Comparison of ENCODE assay signal across 31 mouse cellular contexts in the genomic region with DNA sequence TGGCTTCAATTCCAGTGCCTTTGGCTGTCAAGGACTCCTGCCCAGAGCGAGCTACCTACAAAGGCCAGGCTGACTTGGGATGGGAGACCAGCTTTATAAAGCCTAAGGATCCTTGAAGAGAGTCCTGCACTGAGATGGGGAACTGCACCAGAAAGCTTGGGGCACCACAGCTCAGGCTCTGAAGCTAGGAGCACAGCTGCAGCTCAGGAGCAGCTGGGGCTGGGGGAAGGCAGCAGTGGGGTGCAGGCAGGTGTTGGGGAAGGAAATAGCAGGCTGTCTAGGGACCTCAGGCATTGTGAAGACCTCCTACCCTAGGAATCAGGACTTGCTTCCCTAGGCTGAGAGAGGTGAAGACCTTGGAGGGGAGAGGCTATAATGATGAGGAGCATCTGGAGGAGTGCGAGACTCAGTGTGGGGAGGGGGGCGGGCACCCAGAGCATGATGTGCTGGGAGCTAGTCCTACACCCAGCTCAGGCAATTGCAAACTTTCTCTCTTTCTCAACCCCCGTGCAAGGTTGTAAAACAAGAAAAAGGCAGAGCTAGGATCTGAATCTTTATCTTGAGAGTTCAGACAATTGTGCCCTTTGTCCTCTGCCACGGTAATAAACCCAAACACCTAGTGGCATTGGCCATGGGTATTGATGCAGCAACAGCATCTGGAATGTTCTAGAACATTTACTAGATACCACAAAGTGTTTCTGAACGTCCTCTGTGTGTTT. TPM values are rescaled to one million over a fixed set of nuclear protein-coding genes. Genes with fewer than 3 reads are reported as not detected.
DNase-seq lines count a peak whose midpoint lies in the region; ATAC-seq and TF ChIP-seq lines count a peak whose summit lies in the region.
"Had no signal": no experiment of that assay in that cellular context is flagged by ENCODE, and none has a peak within 500 bp of the region (broad histone marks: within the 10 kb centered on the region; RNA-seq: fewer than 3 reads in every experiment).

No protein-coding gene starts in this region.

- H3K36me3 ChIP-seq in spleen, adult 2 months (ENCODE audit: control insufficient read depth, insufficient read depth, low read length): peaks cover 17% of the 10 kb centered on the region
- no peaks in the 10 kb centered on the region for H3K36me3 ChIP-seq in myocyte (ENCODE audit: control insufficient read depth, insufficient read depth)
- no peaks in the 10 kb centered on the region for H3K36me3 ChIP-seq in kidney, embryonic 16.5 days (ENCODE audit: insufficient read depth, low read length)
- H3K36me3 ChIP-seq: embryonic facial prominence, embryonic 13.5 days; forebrain, embryonic 10.5 days; forebrain, embryonic 15.5 days; hindbrain, embryonic 13.5 days; limb, embryonic 13.5 days; liver, embryonic 12.5 days; midbrain, embryonic 12.5 days; neural tube, embryonic 15.5 days had no signal

- H3K27ac ChIP-seq in spleen, adult 2 months (ENCODE audit: insufficient read depth, low read length): peak overlapping the region; percentile 19; the same call in 1 of the 2 replicates
- no peak overlapping the region for H3K27ac ChIP-seq in kidney, embryonic 16.5 days (ENCODE audit: low read length)
- H3K27ac ChIP-seq: embryonic facial prominence, embryonic 13.5 days; forebrain, embryonic 10.5 days; forebrain, embryonic 15.5 days; hindbrain, embryonic 13.5 days; limb, embryonic 13.5 days; liver, embryonic 12.5 days; midbrain, embryonic 12.5 days; neural tube, embryonic 15.5 days had no signal

- H3K4me3 ChIP-seq in spleen, adult 2 months (ENCODE audit: extremely low read depth, insufficient read depth, insufficient read length): no peak overlapping the region
- H3K4me3 ChIP-seq in myocyte: no peak overlapping the region
- H3K4me3 ChIP-seq in kidney, embryonic 16.5 days (ENCODE audit: low read length): no peak overlapping the region
- H3K4me3 ChIP-seq: embryonic facial prominence, embryonic 13.5 days; forebrain, embryonic 10.5 days; forebrain, embryonic 15.5 days; hindbrain, embryonic 13.5 days; limb, embryonic 13.5 days; liver, embryonic 12.5 days; midbrain, embryonic 12.5 days; neural tube, embryonic 15.5 days had no signal

- no peak overlapping the region for H3ac ChIP-seq in myocyte (ENCODE audit: control insufficient read depth, insufficient read length)

- H3K9me3 ChIP-seq in kidney, embryonic 16.5 days (ENCODE audit: low read length): no peaks in the 10 kb centered on the region
- H3K9me3 ChIP-seq: embryonic facial prominence, embryonic 13.5 days; forebrain, embryonic 10.5 days; forebrain, embryonic 15.5 days; hindbrain, embryonic 13.5 days; limb, embryonic 13.5 days; liver, embryonic 12.5 days; midbrain, embryonic 12.5 days; neural tube, embryonic 15.5 days had no signal

- DNase-seq in spleen, adult 2 months (ENCODE audit: low read depth in 1 of 2, low spot score in 2 of 2): no peak
- no peak for DNase-seq in spleen, adult 12 weeks (ENCODE audit: low spot score)
- DNase-seq in thymus, postnatal 10 days (ENCODE audit: low spot score in 2 of 2): peak; percentile 74 to 76
- no peak for DNase-seq in kidney, postnatal 14 days
- DNase-seq in right cerebral cortex, adult 18-20 months: no peak
- DNase-seq: adrenal gland, postnatal 10 days; cerebellum, adult 11 months; cerebellum, adult 9-11 months; gastrocnemius, postnatal 36 days; heart, adult 18-20 months; heart, postnatal 36 days; kidney, adult 9 months; kidney, postnatal 25 days; liver, postnatal 0 days; lung, postnatal 36 days; retina, postnatal 1 day had no signal

- H3K27me3 ChIP-seq in spleen, adult 2 months (ENCODE audit: control insufficient read depth, insufficient read depth, low read length): no peaks in the 10 kb centered on the region
- peaks cover 42% of the 10 kb centered on the region for H3K27me3 ChIP-seq in myocyte (ENCODE audit: control insufficient read depth, insufficient read depth, insufficient read length)
- H3K27me3 ChIP-seq in kidney, embryonic 16.5 days (ENCODE audit: insufficient read depth, low read length): peaks cover 22% of the 10 kb centered on the region

- no peak for TF ChIP-seq CTCF in spleen, adult 2 months (IDR thresholded peaks at IDR 0.05; ENCODE audit: extremely low read depth, insufficient read depth, insufficient read length, insufficient replicate concordance)

- no peak overlapping the region for H3K4me2 ChIP-seq in myocyte (ENCODE audit: low read depth)
- H3K4me2 ChIP-seq in kidney, embryonic 16.5 days (replicated peaks; ENCODE audit: low read depth, low read length): no peak overlapping the region
- H3K4me2 ChIP-seq: embryonic facial prominence, embryonic 13.5 days; forebrain, embryonic 15.5 days; heart, embryonic 11.5 days; hindbrain, embryonic 13.5 days; limb, embryonic 13.5 days; liver, embryonic 12.5 days; midbrain, embryonic 12.5 days; neural tube, embryonic 15.5 days had no signal

- peaks cover 34% of the 10 kb centered on the region; the same call in 1 of the 2 replicates for H3K4me1 ChIP-seq in spleen, adult 2 months (ENCODE audit: control insufficient read depth, insufficient read depth, insufficient read length)
- no peaks in the 10 kb centered on the region for H3K4me1 ChIP-seq in kidney, embryonic 16.5 days (ENCODE audit: insufficient read depth, low read length)
- H3K4me1 ChIP-seq: forebrain, embryonic 15.5 days; midbrain, embryonic 12.5 days had no signal

- no peak for TF ChIP-seq POLR2A in spleen, adult 2 months (IDR thresholded peaks at IDR 0.05; ENCODE audit: low read depth, low read length)
- no peak for TF ChIP-seq POLR2A in myocyte (IDR thresholded peaks at IDR 0.05; ENCODE audit: insufficient read length, low read depth)

- WGBS in spleen, adult 2 months: 65% methylated on average over 6 of the region's 6 CpGs
- WGBS in kidney, embryonic 16.5 days: 52% methylated on average over 6 of the region's 6 CpGs

- no peak for ATAC-seq in kidney, embryonic 16.5 days (ENCODE audit: low FRiP score, low TSS enrichment)
- ATAC-seq: forebrain, embryonic 15.5 days; liver, embryonic 12.5 days; liver, postnatal 0 days; Patski had no signal

- no peaks in the 10 kb centered on the region for H3K79me2 ChIP-seq in myocyte (ENCODE audit: control insufficient read depth, insufficient read depth)

- H3K9ac ChIP-seq in kidney, embryonic 16.5 days (replicated peaks; ENCODE audit: low read length): no peak overlapping the region
- H3K9ac ChIP-seq: embryonic facial prominence, embryonic 13.5 days; forebrain, embryonic 15.5 days; hindbrain, embryonic 13.5 days; limb, embryonic 13.5 days; liver, embryonic 12.5 days; liver, postnatal 0 days; midbrain, embryonic 12.5 days; neural tube, embryonic 15.5 days had no signal

TF ChIP-seq in myocyte, 11 proteins besides CTCF, POLR2A, EP300 and RAD21:
- TF ChIP-seq MAX (IDR thresholded peaks at IDR 0.05; ENCODE audit: low read depth) (no peak), REST (IDR thresholded peaks at IDR 0.05; ENCODE audit: insufficient read depth, insufficient read length) (no peak), CEBPB (IDR thresholded peaks at IDR 0.05; ENCODE audit: insufficient read depth, poor library complexity, severe bottlenecking) (no peak), POLR2AphosphoS2 (IDR thresholded peaks at IDR 0.05; ENCODE audit: insufficient read length, low read depth) (no peak), MYOD1 (IDR thresholded peaks at IDR 0.05; ENCODE audit: control insufficient read depth in 1 of 3, insufficient read length in 2 of 3, low read depth in 2 of 3) (peak in 2 of 3 experiments; percentile 90 to 96), TCF12 (IDR thresholded peaks at IDR 0.05; ENCODE audit: insufficient read depth, poor library complexity, severe bottlenecking) (peak; percentile 45), E2F4 (IDR thresholded peaks at IDR 0.05; ENCODE audit: insufficient read depth) (no peak), SRF (IDR thresholded peaks at IDR 0.05; ENCODE audit: control insufficient read depth, insufficient read length, low read depth) (no peak), TCF3 (IDR thresholded peaks at IDR 0.05; ENCODE audit: insufficient read length, low read depth) (peak; percentile 81), MYOG (IDR thresholded peaks at IDR 0.05; ENCODE audit: control insufficient read depth in 1 of 3, insufficient read depth in 1 of 3, insufficient read length in 2 of 3, low read depth in 2 of 3) (peak; percentile 63 to 96 (median 93)), USF1 (IDR thresholded peaks at IDR 0.05; ENCODE audit: low read depth) (no peak)
TF ChIP-seq in myocyte: peak in this region for 4.

RNA-seq across cellular contexts. Expression of a gene that starts 4.8 kb away (rescaled TPM):
- polyA plus RNA-seq in spleen, adult 2 months (2012; rRNA removed): 54.7 and 68.4 TPM in 2 replicates
- 2.3 TPM for polyA plus RNA-seq in myocyte (2012; fragmentation: generic; extraction: Trizol)
- polyA plus RNA-seq in kidney, embryonic 16.5 days (2015; fragmentation: Nextera tagmentation; extraction: Ambion mirVana): 1.1 and 1.3 TPM in 2 replicates

RNA-seq across cellular contexts. Expression of a gene that starts 11.8 kb away (rescaled TPM):
- polyA plus RNA-seq in spleen, adult 2 months (2012; rRNA removed): 63.9 and 70.1 TPM in 2 replicates
- polyA plus RNA-seq in myocyte (2012; fragmentation: generic; extraction: Trizol): 84.7 TPM
- 127 and 131 TPM in 2 replicates for polyA plus RNA-seq in kidney, embryonic 16.5 days (2015; fragmentation: Nextera tagmentation; extraction: Ambion mirVana)

RNA-seq across cellular contexts. Expression of a gene that starts 23.6 kb away (rescaled TPM):
- 0.87 and 2.2 TPM in 2 replicates for polyA plus RNA-seq in spleen, adult 2 months (2012; rRNA removed)
- 0.04 TPM for polyA plus RNA-seq in myocyte (2012; fragmentation: generic; extraction: Trizol)
- polyA plus RNA-seq in kidney, embryonic 16.5 days (2015; fragmentation: Nextera tagmentation; extraction: Ambion mirVana): 366 and 385 TPM in 2 replicates
- polyA plus RNA-seq: embryonic facial prominence, embryonic 13.5 days; forebrain, embryonic 10.5 days; forebrain, embryonic 15.5 days; heart, embryonic 11.5 days; heart, embryonic 16.5 days; hindbrain, embryonic 13.5 days; liver, embryonic 12.5 days; liver, postnatal 0 days; lung, embryonic 16.5 days; neural tube, embryonic 15.5 days; Patski; stomach, embryonic 14.5 days had no signal

RNA-seq across cellular contexts. Expression of a gene that starts 40.7 kb away (rescaled TPM):
- polyA plus RNA-seq in spleen, adult 2 months (2012; rRNA removed): not detected in 2 replicates
- polyA plus RNA-seq in myocyte (2012; fragmentation: generic; extraction: Trizol): not detected
- polyA plus RNA-seq in kidney, embryonic 16.5 days (2015; fragmentation: Nextera tagmentation; extraction: Ambion mirVana): 0.46 TPM in 1 of 2 replicates, not detected in the other
- polyA plus RNA-seq: embryonic facial prominence, embryonic 13.5 days; forebrain, embryonic 10.5 days; forebrain, embryonic 15.5 days; heart, embryonic 11.5 days; heart, embryonic 16.5 days; hindbrain, embryonic 13.5 days; liver, embryonic 12.5 days; liver, postnatal 0 days; lung, embryonic 16.5 days; midbrain, embryonic 12.5 days; Patski; stomach, embryonic 14.5 days had no signal

RNA-seq across cellular contexts. Expression of a gene that starts 44.7 kb away (rescaled TPM):
- polyA plus RNA-seq in spleen, adult 2 months (2012; rRNA removed): 14.3 and 18.5 TPM in 2 replicates
- 17.0 TPM for polyA plus RNA-seq in myocyte (2012; fragmentation: generic; extraction: Trizol)
- polyA plus RNA-seq in kidney, embryonic 16.5 days (2015; fragmentation: Nextera tagmentation; extraction: Ambion mirVana): 33.5 and 37.6 TPM in 2 replicates

Comparison
In these comparisons a context has a peak if more than half of its experiments do, and no peak if none do; other contexts are left out.
1. DNase-seq: peak in thymus, postnatal 10 days (2 of 2); none in spleen, adult 2 months (0 of 2), spleen, adult 12 weeks (single experiment), kidney, postnatal 14 days (single experiment) and right cerebral cortex, adult 18-20 months (single experiment).
2. RNA of a gene that starts 4.8 kb away (polyA plus RNA-seq): 54.7 to 68.4 TPM in spleen, adult 2 months; 2.3 TPM in myocyte (single experiment) and 1.1 to 1.3 TPM in kidney, embryonic 16.5 days; every median in the first group is over 10 times any median in the second.
3. RNA of a gene that starts 23.6 kb away (polyA plus RNA-seq): 366 to 385 TPM in kidney, embryonic 16.5 days; 0.87 to 2.2 TPM in spleen, adult 2 months and 0.04 TPM in myocyte (single experiment); every median in the first group is over 100 times any median in the second.